Mouse (Mus musculus) embryo, embryonic 11.5 days (tissue): ENCODE results near the gene Trappc12.

ENCODE experiments used
- DNase-seq: peaks from one replicate; pipeline ENCODE4 v3.0.0-alpha.2; 2012; ENCODE audit warnings: low read depth, low spot score

The Trappc12 gene

DNA sequence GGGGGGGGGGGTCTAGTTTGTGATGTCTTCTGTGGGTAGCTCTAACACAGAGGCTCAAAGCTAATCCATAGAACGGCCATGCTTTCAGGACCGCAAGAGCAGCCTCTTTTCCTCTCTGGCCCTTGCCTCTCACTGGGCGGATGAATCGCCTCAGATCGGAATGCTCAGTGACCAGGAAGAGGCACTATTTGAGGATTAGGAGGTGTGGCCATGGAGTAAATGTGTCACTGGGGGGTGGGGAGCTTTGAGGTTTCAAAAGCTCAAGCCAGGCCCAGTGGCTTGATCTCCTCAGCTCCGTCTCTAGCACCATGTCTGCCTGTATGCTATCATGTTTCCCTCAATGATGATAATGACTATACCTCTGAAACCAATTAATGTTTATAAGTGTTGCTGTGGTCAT lies 61.3 kb downstream of the Trappc12 start:
- no peak for DNase-seq

- no peak for DNase-seq
Measured at GRCm38 (mm10) chr12:28686199-28686879, 63.9 kb downstream of the Trappc12 start.

DNA sequence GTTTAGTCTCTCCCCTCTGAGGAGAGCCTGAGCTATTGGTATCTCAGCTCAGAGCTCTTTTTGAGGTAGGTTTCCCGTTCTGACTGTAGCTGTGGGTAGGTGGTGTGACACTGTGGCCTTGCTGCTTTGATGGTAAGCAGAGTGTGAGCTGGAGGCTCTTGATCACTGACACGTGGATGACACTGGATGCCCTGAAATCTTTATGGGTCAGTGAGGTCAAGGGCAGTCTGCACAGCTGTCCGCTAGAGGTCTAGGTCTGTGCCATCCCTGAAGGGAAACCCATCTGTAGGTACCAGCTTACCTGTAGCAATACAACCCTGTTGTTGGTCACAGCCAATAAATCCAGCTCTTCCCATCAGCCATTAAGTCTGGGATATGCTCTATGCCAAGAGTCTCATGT lies 64.5 kb downstream of the Trappc12 start:
- DNase-seq, result no peak

DNA sequence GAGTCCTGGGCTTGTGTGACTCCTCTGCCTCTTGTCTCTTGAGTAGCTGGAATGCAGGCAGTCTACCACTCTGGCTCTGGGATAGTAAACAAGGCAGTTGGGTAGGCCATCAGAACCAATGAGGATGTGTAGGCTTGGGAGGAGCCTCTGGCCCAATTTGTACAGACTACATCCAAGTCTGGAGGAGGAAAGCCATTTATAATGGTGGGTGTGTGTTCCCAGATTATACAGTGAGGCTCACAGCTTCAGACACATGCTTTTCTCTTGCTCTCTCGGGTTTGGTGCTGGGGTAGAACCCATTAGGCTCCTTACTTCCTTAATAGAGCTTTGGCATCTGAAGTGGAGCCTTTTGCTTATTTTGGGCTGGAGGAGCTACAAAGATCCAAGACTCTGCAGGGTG lies 65.6 kb downstream of the Trappc12 start:
- DNase-seq, result no peak

GRCm38 (mm10) chr12:28675925-28676209 lies 74.4 kb downstream of the Trappc12 start:
- DNase-seq, result no peak

GRCm38 (mm10) chr12:28675121-28675924 lies 74.9 kb downstream of the Trappc12 start, which contains the start of gene Adi1:
Gene Adi1 (plus strand): TSS chr12:28675231.
- DNase-seq, result peak; percentile 74

DNA sequence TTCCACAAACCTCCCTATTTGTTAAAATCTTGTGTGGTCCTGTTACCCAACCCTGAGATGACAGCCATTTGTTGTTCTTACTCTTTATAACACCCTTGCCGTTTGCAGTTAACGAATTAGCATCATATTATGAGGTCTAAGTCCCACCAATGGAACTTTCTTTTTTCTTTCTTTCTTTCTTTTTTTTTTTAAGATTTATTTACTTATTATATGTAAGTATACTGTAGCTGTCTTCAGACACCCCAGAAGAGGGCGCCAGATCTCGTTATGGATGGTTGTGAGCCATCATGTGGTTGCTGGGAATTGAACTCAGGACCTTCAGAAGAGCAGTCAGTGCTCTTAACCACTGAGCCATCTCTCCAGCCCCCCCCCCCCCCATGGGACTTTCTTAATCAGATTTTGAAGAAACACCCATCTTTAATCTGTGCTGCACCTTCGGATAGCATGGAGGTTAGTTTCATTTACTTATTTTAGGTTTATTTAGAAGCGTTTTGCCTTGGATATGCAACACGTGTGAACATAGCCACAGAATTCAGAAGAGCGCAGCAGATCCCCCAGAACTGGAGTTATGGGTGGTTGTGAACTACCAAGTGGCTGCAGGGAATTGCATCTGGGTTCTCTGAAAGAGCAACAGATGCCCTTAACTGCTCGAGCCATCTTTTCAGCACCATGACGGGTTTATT lies 76.1 kb downstream of the Trappc12 start:
- no peak for DNase-seq

- DNase-seq, result no peak
Measured at GRCm38 (mm10) chr12:28667287-28667686, 83.0 kb downstream of the Trappc12 start.

- DNase-seq, result no peak
Measured at GRCm38 (mm10) chr12:28666734-28667133, 83.5 kb downstream of the Trappc12 start.

DNA sequence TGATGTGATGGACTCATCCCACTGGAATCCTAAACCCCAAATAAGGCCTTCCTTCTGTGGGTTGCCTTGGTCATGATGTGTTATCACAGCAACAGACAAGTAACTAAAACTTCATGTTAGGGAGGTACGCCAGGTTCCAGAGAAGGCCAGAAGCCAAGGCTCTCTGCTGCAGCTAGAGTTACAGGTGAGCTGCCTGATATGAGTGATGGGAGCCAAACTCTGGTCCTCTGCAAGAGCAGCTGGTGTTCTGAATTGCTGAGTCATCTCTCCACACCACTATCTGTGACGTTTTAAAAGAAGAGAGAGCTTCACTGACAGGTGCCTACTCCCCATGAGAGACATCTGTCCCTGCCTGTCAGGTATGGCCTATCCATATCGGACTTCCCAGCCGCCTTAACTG lies 87.6 kb downstream of the Trappc12 start:
- DNase-seq, result no peak

- peak; percentile 76 for DNase-seq
Measured at GRCm38 (mm10) chr12:28649141-28650110, 100.8 kb downstream of the Trappc12 start, which contains the start of gene Rnaseh1. Gene Rnaseh1 (plus strand): TSS chr12:28649602.
